Mouse (Mus musculus): ENCODE measurements around the gene Aldh18a1. TPM values are rescaled to one million over a fixed set of nuclear protein-coding genes. Genes with fewer than 3 reads are reported as not detected.

Gene Aldh18a1
- polyA plus RNA-seq, 1 experiment, result 18.0 TPM

DNA sequence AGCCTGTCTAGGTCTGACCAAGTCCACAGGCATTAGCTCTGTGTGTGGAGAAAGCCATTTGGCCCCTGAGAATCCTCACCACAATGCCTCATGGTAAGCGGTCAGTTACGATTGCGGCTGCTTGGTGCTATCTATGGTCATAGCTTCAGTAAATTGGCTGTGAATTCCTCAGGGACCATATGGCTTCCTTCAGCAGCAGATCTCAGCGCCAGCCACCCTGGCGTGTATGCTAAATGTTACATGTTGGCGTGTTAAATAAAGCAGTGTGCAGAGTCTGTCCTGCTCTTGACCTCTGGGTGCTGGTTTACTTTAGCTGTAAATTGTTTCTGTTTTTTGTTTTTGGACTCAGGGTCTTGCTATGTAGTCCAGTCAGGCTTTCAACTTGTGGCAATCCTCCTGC is 34.4 kb downstream of the Aldh18a1 start:
- Histone ChIP-seq H3K4me3 (ENCODE audit: extremely low read depth, insufficient read depth, insufficient read length) (no peak overlapping the region), H3K27ac (ENCODE audit: insufficient read depth, low read length) (no peak overlapping the region), H3K36me3 (ENCODE audit: control insufficient read depth, insufficient read depth, low read length) (peaks cover 28% of the 10 kb centered on the region), H3K4me1 (ENCODE audit: control insufficient read depth, insufficient read depth, insufficient read length) (no peaks in the 10 kb centered on the region), H3K27me3 (ENCODE audit: control insufficient read depth, insufficient read depth, low read length) (no peaks in the 10 kb centered on the region)
- no peak for DNase-seq (ENCODE audit: low read depth in 1 of 2, low spot score in 2 of 2)
- 94% methylated on average over 6 of the region's 6 CpGs for WGBS
- TF ChIP-seq CTCF (IDR thresholded peaks at IDR 0.05; ENCODE audit: extremely low read depth, insufficient read depth, insufficient read length, insufficient replicate concordance) (no peak), POLR2A (IDR thresholded peaks at IDR 0.05; ENCODE audit: low read depth, low read length) (no peak)

DNA sequence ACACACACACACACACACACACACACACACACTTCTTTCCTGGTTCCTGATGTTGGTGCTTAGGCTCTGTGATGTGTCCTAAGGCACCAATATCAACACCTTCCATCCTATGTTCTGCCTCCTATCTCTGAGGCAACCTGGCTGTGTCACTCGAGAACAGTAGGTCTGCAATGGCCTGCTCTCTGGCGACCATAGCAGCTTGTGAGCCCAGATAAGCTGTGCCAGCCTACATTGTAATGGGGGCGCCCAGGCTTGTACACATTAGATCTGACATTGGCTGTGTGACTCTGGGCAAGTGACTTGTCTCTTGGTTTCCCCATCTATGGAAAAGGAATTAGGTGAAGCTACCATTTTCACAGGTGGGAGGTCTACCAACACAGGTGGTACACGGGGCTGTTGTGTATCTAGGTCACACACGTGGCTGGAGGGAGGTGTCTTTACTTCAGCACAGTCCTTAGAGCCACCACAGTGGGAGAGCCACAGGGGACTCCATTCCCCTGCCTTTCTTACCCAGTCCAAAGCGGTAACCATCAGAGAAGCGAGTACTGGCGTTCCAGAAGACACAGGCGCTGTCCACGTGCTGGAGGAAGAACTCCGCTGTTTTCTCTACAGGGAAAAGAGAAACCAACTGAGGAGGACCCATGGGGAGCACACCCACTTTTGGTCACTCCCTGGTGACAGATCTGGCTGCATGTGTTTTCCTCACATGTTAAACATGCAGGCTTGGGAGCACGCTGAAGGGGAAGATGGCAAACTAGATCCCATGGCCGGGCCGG is 35.1 kb downstream of the Aldh18a1 start:
- H3K36me3 ChIP-seq (ENCODE audit: control insufficient read depth, insufficient read depth, low read length), result peaks cover 28% of the 10 kb centered on the region

DNA sequence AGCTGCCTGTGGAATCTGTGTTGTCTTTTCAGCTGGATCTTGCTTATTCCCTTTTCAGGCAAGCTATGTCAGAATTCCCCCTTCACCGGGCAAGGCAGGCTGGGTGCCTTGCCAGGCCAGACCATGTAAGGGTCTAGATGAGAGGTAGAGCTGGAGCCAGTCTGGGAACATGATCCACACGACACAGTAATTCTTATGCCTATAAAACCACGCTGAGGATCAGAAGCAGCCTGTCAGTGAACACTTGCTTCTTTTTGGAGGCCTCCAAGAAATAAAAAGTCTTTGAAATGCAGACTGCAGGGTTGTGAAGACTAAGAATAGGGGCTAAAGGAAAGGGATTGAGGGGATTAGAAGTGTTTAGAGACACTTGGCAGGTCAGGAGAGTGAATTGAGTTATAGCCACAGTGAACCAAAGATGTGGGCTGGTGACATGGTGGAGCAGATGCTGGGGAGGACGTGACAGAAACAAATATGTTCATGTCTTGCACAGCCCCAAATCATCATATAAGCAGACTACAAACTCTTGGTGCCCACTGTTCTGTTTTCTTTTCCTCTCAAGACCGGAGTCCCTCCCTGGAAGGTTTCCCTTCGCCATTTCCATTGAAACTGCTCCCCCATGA is 38.6 kb downstream of the Aldh18a1 start:
- TF ChIP-seq CTCF (IDR thresholded peaks at IDR 0.05; ENCODE audit: extremely low read depth, insufficient read depth, insufficient read length, insufficient replicate concordance), result no peak
- no peak for TF ChIP-seq POLR2A (IDR thresholded peaks at IDR 0.05; ENCODE audit: low read depth, low read length)
- Histone ChIP-seq H3K4me1 (ENCODE audit: control insufficient read depth, insufficient read depth, insufficient read length) (no peaks in the 10 kb centered on the region), H3K36me3 (ENCODE audit: control insufficient read depth, insufficient read depth, low read length) (peaks cover 17% of the 10 kb centered on the region), H3K27ac (ENCODE audit: insufficient read depth, low read length) (no peak overlapping the region), H3K27me3 (ENCODE audit: control insufficient read depth, insufficient read depth, low read length) (no peaks in the 10 kb centered on the region), H3K4me3 (ENCODE audit: extremely low read depth, insufficient read depth, insufficient read length) (no peak overlapping the region)
- 85% methylated on average over 6 of the region's 6 CpGs for WGBS
- DNase-seq (ENCODE audit: low read depth in 1 of 2, low spot score in 2 of 2), result no peak

More for the DNA sequence above, 35.1 kb downstream of the Aldh18a1 start:
- WGBS, result 90% methylated on average over 14 of the region's 14 CpGs
- Histone ChIP-seq H3K4me1 (ENCODE audit: control insufficient read depth, insufficient read depth, insufficient read length) (no peaks in the 10 kb centered on the region), H3K4me3 (ENCODE audit: extremely low read depth, insufficient read depth, insufficient read length) (no peak overlapping the region), H3K27ac (ENCODE audit: insufficient read depth, low read length) (no peak overlapping the region), H3K27me3 (ENCODE audit: control insufficient read depth, insufficient read depth, low read length) (no peaks in the 10 kb centered on the region)
- DNase-seq (ENCODE audit: low read depth in 1 of 2, low spot score in 2 of 2), result no peak
- TF ChIP-seq CTCF (IDR thresholded peaks at IDR 0.05; ENCODE audit: extremely low read depth, insufficient read depth, insufficient read length, insufficient replicate concordance) (no peak), POLR2A (IDR thresholded peaks at IDR 0.05; ENCODE audit: low read depth, low read length) (no peak)

DNA sequence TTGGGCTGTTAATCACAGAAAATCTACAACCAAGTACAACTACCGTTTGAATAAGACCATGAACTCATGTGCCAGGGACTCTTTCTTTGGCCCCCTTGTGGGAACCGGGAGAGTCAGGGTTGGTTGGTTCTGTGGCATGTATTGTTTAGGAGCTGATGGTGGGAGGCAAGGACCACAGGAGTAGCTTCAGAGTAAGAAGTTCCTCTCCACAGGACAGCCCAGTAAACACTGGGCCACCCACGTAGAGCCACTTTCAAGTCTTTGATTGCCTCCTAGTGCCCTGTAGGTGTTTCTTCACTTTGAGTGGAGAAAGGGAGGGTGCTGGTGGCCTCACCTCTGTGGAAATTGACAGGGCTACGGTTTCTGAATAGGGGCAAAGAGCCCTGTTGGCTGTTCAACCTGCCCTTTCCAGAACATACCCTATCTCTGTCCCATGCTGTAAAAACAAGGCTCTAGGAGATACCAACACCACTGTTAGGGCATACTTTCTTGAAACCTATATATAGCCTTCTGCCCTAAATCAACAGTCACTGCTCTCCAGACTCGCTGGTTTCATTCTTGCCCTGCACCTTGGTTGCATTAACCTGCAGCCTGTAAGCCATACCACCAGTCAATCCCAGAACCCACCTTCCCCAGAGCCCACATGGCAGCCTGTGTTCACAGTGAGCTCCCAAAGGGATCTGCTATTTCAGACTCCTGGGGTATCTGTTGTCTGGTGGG is 39.3 kb downstream of the Aldh18a1 start:
- no peak for DNase-seq (ENCODE audit: low read depth in 1 of 2, low spot score in 2 of 2)
- 70% methylated on average over 5 of the region's 5 CpGs for WGBS
- no peak overlapping the region for H3K27ac ChIP-seq (ENCODE audit: insufficient read depth, low read length)
- H3K4me3 ChIP-seq (ENCODE audit: extremely low read depth, insufficient read depth, insufficient read length), result no peak overlapping the region
- no peaks in the 10 kb centered on the region for H3K27me3 ChIP-seq (ENCODE audit: control insufficient read depth, insufficient read depth, low read length)
- H3K4me1 ChIP-seq (ENCODE audit: control insufficient read depth, insufficient read depth, insufficient read length), result no peaks in the 10 kb centered on the region
- TF ChIP-seq POLR2A (IDR thresholded peaks at IDR 0.05; ENCODE audit: low read depth, low read length), result no peak
- TF ChIP-seq CTCF (IDR thresholded peaks at IDR 0.05; ENCODE audit: extremely low read depth, insufficient read depth, insufficient read length, insufficient replicate concordance), result no peak
- peaks cover 14% of the 10 kb centered on the region for H3K36me3 ChIP-seq (ENCODE audit: control insufficient read depth, insufficient read depth, low read length)

DNA sequence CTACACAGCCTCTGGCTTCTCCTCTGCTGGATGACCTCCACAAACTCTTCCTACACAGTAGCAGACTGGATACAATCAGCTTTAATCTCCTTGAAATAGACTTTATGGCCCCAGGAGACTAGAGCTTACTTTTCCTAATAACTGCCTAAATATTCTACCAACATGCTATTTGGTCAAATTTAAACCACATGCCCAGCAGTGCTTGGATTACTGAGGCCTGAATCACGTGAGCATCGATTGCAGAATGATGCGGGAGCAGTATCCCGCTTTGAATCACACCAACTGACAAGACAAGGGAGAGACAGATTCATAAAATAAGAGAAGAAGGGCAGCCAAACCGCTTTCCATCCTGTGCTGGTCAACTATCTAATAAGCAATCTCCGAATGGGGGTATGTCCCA is 39.9 kb downstream of the Aldh18a1 start:
- H3K27me3 ChIP-seq (ENCODE audit: control insufficient read depth, insufficient read depth, low read length), result no peaks in the 10 kb centered on the region

GRCm38 (mm10) chr19:40544856-40545255 is 43.4 kb downstream of the Aldh18a1 start:
- no peaks in the 10 kb centered on the region for H3K4me1 ChIP-seq (ENCODE audit: control insufficient read depth, insufficient read depth, insufficient read length)
- TF ChIP-seq CTCF (IDR thresholded peaks at IDR 0.05; ENCODE audit: extremely low read depth, insufficient read depth, insufficient read length, insufficient replicate concordance) (peak; percentile 75; the same call in 1 of the 2 replicates), POLR2A (IDR thresholded peaks at IDR 0.05; ENCODE audit: low read depth, low read length) (no peak)
- no peaks in the 10 kb centered on the region for H3K27me3 ChIP-seq (ENCODE audit: control insufficient read depth, insufficient read depth, low read length)
- WGBS, result 13% methylated on average over 3 of the region's 3 CpGs
- H3K4me3 ChIP-seq (ENCODE audit: extremely low read depth, insufficient read depth, insufficient read length), result no peak overlapping the region
- peak; percentile 21 to 37 for DNase-seq (ENCODE audit: low read depth in 1 of 2, low spot score in 2 of 2)
- no peak overlapping the region for H3K27ac ChIP-seq (ENCODE audit: insufficient read depth, low read length)
- H3K36me3 ChIP-seq (ENCODE audit: control insufficient read depth, insufficient read depth, low read length), result no peaks in the 10 kb centered on the region

More for the DNA sequence above, 39.9 kb downstream of the Aldh18a1 start:
- no peak for TF ChIP-seq POLR2A (IDR thresholded peaks at IDR 0.05; ENCODE audit: low read depth, low read length)
- TF ChIP-seq CTCF (IDR thresholded peaks at IDR 0.05; ENCODE audit: extremely low read depth, insufficient read depth, insufficient read length, insufficient replicate concordance), result no peak
- DNase-seq (ENCODE audit: low read depth in 1 of 2, low spot score in 2 of 2), result no peak
- 92% methylated on average over 6 of the region's 6 CpGs for WGBS
- Histone ChIP-seq H3K36me3 (ENCODE audit: control insufficient read depth, insufficient read depth, low read length) (peaks cover 11% of the 10 kb centered on the region), H3K27ac (ENCODE audit: insufficient read depth, low read length) (no peak overlapping the region), H3K4me3 (ENCODE audit: extremely low read depth, insufficient read depth, insufficient read length) (no peak overlapping the region), H3K4me1 (ENCODE audit: control insufficient read depth, insufficient read depth, insufficient read length) (no peaks in the 10 kb centered on the region)

Data from spleen, adult 2 months (tissue).